Mouse (Mus musculus) heart, postnatal 14 days (tissue): ENCODE data around the gene Pdcd2. TPM values are rescaled to one million over a fixed set of nuclear protein-coding genes. Genes with fewer than 3 reads are reported as not detected.
"Not testable (repeated sequence)": the region's sequence is repeated elsewhere in the genome, so short reads cannot be mapped to it uniquely, and the experiment has no call there.

Source experiments
- DNase-seq, 2 experiments: peaks; one replicate each; pipeline ENCODE4 v3.0.0; 2021 to 2022
- intact Hi-C: fragments of 180-260 bp; cut with DNase I; formaldehyde crosslinking; loops from one replicate; pipeline ENCODE4 v1.15.1; 2025
- long read RNA-seq, 2 experiments: library from polyadenylated mRNA; stranded (forward); transcript quantifications; one replicate each; pipeline ENCODE4 v2.0.0; 2021
- total RNA-seq, 2 experiments: library from RNA; stranded (reverse); gene quantifications; 2 replicates each; pipeline ENCODE4 v1.2.3; 2021

Gene Pdcd2
- 10 to 100 TPM; 12.1 to 14.6 TPM for total RNA-seq
- long read RNA-seq, experiment 1, transcript Pdcd2-201 (6 exons, 1,120 nt): major isoform, 17 of 19 reads
- long read RNA-seq, experiment 1, partial matches to known transcripts: 2 of 19 reads
- long read RNA-seq, experiment 1, other reads (novel, unspliced or antisense): 0 of 19 reads
- long read RNA-seq, experiment 2, partial matches to known transcripts: 3 of 6 reads
- long read RNA-seq, experiment 2, other reads (novel, unspliced or antisense): 1 of 6 reads

DNA sequence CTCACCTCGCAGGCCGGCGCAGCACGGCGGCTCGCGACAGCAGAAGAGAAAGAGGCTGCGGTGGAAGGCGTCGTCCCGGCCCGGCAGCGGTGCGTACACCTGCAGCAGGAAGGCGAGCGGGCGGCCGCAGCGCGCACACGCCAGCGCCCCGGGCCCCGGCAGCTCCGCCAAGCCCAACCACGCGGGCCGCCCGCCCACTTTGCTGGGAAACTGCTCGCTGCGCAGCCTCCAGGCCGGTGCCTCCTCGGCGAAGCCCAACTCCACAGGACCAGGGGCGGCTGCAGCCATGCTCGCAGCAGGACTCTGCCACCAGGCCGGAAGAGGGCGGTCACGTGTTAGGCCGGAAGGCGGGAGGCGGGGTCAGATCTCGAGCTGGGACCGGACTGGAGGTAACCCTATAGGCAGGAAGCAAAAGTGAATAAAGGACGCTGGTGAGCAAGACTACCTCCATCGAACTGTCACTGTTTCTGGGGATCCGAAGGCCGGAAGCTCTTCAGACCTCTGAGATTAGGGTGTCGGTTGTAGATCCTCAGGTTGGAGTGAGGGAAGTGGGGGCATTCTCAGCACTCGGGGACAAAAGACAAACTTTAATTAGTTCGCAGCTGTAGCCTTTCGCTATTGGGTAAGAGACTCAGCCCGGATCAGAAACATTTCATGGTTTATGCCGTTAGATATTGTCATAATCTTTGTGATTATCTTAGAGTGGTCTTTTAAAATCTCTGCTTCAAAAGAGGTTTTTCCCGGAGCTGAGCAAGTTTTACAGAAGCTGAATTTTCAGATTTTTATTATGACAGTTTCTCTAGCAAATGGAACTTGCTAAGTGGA is at the start of gene Pdcd2:
Gene Pdcd2, minus strand, starts transcription at position 316 of the 825 bp plus-strand sequence.
- intact Hi-C loops: loop anchor here (5.0 kb wide), 1 partner anchor 175 kb away; the partner anchor contains the start of gene Chd1
- peak; percentile 94 to 96 for DNase-seq

DNA sequence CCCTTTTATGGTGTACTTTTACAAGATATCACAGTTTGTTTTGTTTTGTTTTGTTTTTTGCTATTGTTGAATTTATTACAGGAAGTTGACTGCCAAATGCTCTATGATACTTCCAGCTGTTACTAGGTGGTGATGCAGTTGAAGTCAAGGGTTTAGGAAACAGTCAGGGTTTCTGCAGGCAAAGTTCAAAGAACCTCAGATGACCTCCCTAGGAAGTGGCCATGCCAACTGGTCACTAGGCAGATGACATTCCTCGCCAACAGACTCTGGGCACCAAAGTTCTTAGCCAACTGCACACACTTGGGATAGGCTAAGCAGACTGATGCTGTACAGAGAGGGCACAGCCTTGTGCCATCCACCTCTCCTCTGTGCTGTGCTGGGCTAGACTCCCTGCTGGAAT is 48.0 kb upstream of the Pdcd2 start:
- DNase-seq: no peak
- intact Hi-C loops: no loop called here

DNA sequence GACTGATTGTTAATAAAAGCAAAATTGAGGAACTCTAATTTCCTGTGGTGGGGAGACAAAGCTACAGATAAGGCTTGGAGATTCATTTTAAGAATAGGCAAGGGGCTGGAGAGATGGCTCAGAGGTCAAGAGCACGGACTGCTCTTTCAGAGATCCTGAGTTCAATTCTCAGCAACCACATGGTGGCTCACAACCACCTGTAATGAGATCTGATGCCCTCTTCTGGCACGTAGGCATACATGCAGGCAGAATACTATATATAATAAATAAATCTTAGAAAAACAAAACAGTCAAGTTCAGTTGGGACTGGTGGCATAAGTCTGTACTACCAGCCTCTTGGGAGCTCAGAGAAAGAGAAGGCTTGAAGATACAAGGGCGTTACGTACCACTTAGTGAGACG is 39.8 kb upstream of the Pdcd2 start:
- no peak for DNase-seq
- intact Hi-C loops: no loop called here

DNA sequence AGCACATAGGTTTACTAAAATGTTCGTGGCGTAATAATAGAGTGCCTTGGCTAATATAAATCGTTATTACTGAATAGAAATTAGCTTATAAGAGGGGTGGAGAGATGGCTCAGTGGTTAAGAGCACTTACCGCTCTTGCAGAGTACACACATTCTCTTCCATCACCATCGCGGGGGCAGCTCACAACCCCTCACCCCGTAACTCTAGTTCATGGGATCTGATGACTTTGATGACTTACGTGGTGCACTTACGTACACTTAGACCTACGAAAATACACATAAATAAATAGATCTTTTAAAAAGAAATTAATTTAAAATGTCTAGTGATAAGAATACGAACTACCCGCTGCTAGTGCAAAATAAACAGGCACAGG is 37.8 kb upstream of the Pdcd2 start:
- intact Hi-C loops: no loop called here
- DNase-seq: no peak

DNA sequence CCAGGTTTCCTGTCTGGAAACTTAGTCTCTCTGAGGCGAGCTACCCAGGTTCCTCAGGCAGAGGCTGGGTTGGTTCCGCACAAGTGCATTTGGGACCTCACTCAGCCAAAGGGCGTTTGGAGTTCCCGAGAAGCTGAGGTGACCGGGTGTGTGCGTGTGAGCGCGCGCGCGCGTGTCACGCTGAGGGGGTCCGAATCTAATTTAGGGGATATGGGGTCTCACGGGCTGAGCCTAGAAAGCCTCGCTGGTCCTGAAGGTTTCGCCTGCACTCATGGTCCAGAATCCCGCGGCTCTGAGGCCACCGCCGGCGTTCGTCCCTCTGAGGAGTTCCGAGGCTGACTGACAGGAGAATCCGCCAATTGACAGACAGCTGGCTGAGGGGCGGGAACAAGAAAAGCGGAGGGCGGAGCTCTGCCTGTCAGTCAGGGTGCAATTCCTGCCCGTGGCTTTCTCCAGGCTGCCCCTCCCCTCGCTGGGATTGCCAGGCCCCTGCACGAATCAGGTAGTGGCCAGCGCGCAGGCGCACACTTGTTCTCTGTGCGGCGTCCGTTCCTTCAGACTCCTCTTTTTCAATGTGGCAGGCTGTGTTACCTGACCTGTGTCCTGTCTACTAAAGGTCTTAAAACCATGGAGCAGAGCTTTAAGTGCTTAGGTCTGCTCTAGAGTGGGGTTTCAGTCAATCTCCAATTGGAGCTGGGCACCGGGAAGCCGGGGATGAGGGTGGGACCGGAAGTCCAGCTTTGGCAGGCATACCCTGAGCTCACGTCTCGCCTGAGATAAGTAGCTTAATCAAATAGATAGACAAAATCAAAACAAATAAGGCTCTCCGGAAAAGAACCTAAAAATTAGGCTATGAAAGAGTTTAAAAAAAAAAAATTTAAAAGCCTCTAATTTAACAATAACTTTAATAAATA is 37.2 kb upstream of the Pdcd2 start, which contains the start of gene Prdm9:
Gene Prdm9, minus strand, starts transcription at position 341 of the 914 bp plus-strand sequence.
- DNase-seq: peak; percentile 99 to 100
- intact Hi-C loops: no loop called here

DNA sequence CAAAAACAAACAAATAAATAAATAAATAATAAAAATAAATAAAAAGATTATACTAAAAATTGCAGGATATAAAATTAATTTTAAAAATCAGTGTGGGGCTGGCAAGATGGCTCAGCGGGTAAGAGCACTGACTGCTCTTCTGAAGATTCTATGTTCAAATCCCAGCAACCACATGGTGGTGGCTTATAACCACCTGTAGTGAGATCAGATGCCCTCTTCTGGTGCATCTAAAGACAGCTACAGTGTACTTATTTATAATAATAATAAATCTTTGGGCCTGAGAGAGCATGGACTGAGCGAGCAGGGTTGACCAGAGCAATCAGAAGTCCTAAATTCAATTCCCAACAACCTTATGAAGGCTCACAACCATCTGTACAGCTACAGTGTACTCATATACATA is 32.8 kb upstream of the Pdcd2 start:
- intact Hi-C loops: no loop called here
- DNase-seq: no peak

DNA sequence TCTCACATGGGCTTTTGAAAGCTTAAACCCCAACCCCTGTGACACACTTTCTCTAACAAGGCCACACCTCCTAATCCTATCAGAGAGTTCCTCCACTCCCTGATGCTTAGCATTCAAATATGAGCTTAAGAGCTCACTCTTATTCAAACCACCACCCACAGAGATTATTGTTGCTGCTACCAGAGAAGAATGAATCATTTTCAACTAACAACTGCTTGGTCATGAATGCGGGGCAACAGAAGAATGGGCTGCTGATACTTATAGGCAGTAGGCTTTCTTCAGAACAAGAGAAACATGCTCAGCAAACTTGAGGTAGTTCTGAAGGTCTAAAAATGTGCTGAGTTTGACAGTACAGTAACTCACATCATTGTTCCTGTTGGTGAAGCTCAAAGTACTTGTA is 22.6 kb upstream of the Pdcd2 start:
- intact Hi-C loops: no loop called here
- DNase-seq: no peak

DNA sequence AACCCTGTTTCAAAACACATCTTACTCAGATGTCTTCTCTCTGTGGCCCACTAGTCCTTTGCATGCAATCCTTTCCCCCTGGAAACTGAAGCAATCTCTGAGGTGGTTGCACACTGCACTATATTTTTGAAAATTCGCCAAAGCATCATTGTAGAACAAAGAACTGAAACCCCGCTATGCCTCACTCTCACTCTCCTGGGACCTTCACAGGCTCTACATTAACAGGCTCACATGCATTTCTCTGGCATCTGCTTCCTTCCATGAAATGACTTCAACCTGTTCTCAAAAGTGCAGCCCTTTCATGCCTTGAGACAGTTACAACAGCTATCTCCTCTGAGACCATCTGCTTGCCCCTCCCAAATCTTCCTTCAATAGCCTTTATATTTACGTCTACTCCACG is 19.3 kb upstream of the Pdcd2 start:
- no peak for DNase-seq
- intact Hi-C loops: no loop called here

DNA sequence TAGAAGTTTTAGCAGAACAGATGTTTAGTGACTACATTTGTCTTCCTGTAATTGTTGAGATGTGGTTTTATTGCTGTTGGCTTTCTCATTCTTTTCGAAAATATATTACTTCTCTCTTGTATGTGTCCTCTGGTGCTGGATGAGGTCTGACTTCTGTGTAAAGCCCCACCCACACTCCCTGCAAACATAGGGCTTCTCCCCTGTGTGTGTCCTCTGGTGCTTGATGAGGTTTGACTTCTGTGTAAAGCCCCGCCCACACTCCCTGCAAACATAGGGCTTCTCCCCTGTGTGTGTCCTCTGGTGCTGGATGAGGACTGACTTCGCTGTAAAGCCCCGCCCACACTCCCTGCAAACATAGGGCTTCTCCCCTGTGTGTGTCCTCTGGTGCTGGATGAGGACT is 16.8 kb upstream of the Pdcd2 start:
- intact Hi-C loops, DNase-seq: not testable (repeated sequence)

DNA sequence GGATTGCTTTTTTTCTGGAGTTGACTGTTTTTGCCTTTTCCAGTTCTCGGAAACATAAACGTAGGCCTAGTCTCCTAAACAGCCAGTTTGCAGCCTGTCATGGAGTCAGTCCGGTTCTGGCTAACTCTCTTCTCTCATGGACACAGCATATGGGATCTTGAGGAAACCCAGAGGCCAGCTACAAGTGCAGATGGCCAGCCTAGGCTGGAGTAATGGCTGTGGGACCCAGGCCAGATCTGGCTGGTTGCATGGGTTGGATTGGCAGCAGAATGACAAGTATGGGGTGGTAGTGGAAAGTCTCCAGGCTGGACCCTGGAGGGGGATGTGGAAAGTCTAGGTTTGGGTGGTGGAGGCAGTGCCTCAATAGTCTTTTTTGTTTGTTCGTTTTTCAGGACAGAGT is 13.2 kb upstream of the Pdcd2 start:
- intact Hi-C loops: no loop called here
- DNase-seq: no peak

DNA sequence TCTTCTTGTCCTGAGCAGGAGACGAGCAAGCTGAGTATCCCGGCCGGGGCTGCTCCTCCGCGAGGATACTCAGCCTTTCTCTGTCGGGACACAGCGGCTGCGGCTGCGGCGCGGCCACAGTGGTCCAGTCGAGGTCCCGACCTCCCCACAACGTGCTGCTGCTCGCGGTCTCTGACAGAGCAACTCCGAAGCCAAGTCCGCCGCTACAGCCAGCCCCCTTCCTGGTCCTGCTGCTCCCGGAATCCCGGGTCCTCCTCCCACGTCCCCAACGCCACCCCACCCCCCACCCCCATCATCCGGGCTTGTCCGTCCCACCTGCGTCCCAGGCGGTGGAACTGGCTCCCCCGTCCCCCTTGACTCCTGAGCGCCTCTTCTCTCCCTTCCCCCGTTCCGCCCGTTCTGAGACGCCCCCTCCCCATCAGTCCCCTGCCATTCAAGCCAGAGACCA is 9.4 kb upstream of the Pdcd2 start:
- intact Hi-C loops: no loop called here
- peak; percentile 12 to 13 for DNase-seq

DNA sequence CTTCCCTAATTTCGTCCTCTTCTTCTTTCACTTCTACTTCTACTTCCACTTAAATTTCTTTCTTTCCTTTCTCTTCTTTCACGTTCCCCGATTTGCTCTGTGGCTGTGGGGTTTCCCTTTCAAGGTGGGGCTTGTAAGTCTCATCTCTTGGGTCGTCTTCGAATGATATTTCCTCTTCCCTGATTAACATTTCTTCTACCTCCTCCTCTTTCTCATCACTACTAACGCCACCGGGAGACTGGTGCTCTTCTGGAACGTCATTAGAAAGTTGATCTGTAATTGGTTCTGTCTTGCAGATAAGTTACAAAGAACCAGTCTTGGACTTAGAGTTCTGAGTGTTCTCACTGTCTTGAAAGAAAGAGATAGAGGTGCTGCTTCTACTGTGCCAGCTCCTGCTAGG is 8.8 kb upstream of the Pdcd2 start:
- intact Hi-C loops: no loop called here
- no peak for DNase-seq

DNA sequence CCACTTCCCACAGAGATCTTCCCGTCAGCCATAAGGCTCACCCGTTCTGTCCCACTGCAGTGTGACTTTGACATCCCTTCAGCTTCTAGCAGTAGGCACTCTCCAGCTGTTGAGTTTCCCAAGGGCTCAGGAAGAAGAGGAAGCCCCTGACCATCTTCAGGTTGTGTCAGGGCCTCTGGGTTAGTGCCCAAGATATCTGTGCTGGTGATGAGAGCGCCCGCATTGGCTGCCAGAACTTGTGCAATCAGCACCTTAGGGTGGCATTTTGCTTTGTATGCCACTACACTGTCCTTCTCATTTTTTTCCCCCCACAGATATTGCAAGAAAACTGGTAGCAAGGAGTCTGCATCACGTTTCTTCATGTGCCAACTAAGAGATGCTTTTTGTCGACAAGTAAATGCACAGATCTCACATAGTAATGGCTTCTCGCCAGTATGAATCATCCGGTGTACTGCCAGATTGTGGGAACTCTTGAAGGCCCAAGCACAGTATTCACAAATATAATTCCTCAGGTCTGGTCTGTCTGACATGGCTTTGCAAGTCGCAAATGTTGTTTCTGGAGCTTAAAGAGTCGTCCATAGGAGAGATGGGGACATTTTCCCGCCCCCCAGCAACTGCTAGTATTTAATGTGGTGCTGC is 8.2 kb upstream of the Pdcd2 start:
- intact Hi-C loops: no loop called here

DNA sequence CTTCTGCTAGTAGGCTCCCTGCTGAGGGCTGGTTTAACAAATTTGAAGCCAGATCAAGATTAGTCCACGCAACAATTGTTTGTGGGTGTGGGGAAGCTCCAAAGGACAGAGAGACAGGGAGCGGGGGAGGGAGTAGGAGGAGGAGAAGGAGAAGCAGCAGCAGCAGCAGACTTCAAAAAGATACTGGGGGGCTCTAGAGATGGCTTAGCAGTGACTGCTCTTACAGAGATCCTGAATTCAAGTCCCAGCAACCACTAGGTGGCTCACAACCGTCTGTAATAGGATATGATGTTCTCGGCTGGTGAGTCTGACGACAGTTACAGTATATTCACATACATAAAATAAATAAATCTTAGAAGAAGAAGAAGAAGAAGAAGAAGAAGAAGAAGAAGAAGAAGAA is 3.0 kb upstream of the Pdcd2 start:
- intact Hi-C loops: loop anchor here (2.0 to 5.0 kb wide), 2 partner anchors 33 to 192 kb away; no protein-coding TSS in a partner anchor
- peak; percentile 17 to 44 for DNase-seq

More for the DNA sequence above, 8.2 kb upstream of the Pdcd2 start:
- DNase-seq: no peak

DNA sequence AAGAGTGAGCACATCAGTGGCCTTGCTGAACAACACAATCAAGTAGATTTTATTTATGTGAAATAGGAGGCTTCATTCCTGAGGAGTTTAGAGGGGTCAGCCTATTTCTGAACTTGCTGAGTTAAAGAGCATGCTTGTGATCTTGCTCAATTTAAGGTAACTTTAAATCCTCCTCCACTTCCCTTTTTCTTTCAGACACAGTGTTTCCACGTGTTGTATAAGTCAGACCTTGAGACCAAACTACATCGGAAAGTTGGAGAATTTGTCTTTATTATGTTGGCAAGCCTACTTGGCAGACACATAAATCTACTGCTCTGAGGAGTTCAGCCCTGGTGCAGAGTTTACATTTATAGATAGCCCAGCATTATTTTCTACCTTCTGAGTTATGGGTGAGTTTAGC is 1.8 kb upstream of the Pdcd2 start:
- intact Hi-C loops: loop anchor here (5.0 kb wide), 1 partner anchor 173 kb away; the partner anchor contains the start of gene Chd1
- no peak for DNase-seq

DNA sequence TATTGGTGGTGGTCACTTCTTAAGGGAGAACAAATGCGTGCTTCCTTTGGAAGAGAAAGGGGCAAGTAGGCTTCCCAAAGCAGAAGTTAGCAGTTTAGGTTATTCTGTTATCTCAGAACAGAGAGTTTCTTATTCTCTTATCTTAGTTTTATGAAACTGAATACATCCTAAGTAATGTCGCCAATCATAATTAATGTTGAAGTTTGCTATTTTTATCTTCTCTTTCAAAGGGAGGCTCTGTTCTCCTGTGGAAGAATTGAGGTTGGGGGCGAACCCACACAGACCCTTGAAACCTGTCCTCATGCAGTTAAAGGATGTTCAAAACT is 673 bp upstream of the Pdcd2 start:
- intact Hi-C loops: loop anchor here (5.0 kb wide), 1 partner anchor 175 kb away; the partner anchor contains the start of gene Chd1
- DNase-seq: no peak

DNA sequence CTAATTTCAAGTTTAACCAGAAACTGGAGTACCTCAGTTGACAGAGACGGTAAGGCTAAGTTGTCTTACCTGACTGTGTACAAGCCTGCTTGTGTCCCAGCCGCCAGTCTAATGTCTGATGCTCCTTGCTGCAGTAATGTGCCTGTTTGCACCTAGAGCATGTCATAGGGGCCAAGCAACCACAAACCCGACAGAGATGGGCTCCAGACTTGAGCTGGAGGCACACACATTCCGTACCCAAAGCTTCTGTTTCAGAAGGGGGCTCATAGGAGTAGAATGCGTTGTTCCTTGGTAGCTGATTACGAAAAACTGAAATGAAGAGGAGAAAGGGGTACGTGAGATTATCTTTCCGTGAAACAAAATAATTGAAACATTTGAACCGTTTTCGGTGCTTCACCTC is 797 bp downstream of the Pdcd2 start:
- intact Hi-C loops: loop anchor here (5.0 kb wide), 1 partner anchor 176 kb away; the partner anchor contains the start of gene Chd1
- DNase-seq: no peak

DNA sequence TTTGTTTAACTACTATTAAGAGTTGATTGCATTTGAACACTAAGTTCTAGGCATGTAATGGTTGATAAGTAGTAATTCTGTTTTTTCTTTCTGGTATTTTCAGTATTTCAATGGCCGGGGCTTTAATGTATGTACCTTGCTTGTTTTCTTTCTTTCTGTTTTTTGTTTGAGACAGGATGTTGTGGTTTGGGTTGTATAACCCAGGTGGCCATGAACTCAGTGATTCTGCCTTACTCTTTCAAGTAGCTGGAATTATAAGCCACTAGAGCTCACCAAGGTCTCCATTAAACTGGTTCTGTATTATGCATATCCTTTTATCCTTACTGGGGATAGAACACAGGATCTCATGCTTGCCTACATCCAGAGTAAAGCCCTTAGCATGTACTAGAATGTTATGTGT is 8.3 kb downstream of the Pdcd2 start:
- no peak for DNase-seq
- intact Hi-C loops: no loop called here

DNA sequence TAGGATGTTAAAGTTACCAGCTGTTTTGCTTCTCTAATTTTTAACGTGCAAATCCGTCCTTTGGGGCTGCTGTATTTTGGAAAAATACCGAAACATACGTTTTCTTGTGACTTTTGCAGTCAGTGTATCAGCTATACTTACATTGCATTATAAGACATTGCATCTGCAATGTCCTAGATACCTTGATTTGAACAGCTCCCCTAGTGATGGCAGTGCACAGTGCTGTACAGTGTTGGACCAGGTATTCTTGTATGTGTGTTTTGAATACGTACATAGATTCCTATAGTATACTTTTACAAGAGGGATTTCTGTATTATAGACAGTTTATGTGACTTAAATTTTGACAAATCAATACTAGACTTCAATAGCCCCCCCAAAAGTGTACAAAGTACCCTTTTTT is 8.9 kb downstream of the Pdcd2 start:
- intact Hi-C loops: no loop called here

DNA sequence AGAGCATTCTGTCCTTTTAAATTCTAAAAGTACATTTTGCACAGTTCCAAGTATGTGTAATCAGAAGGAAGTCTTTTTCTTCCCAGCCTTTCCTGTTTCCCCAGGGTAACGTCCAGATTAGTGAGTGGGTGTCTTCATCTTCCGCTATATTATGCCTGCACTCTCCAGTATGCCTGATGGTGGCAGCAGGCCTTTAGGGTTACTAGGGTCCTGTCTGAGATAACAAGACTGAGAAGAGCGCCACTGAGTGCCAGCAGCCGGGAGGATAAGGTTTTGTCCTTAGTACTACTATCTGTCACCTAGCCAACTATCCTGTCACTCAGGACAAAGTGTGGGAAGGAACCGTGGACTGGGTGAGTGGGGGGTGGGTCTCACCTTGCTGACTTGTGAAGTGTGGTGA is 9.3 kb downstream of the Pdcd2 start:
- no peak for DNase-seq
- intact Hi-C loops: no loop called here

More for the DNA sequence above, 8.9 kb downstream of the Pdcd2 start:
- DNase-seq: no peak
